Mouse (Mus musculus): ENCODE data around the gene Vps37c. TPM values are rescaled to one million over a fixed set of nuclear protein-coding genes. Genes with fewer than 3 reads are reported as not detected.

Vps37c gene
- polyA plus RNA-seq, 1 experiment from 2014 or later: 32.1 TPM

DNA sequence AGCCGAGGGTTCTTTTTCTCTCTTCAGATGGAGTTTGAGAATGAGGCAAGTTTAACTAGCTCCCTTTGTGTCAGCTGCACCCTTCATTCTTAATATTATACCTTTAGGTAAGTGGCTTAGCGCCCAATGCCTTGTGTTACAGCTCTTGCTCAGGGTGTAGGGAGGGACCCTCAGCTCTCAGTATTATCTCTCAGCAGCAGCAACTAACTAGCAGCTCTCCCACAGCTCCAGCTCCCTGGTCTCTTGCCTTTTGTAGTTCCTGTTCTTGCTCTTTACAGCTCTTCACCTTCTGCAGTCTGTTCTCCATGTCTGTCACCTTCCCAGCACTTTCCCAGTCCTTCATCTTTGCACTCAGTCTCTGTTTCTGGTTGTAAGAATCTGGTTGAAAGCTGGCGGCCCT, 3.1 kb downstream of the Vps37c start:
- no peaks in the 10 kb centered on the region for H3K9me3 ChIP-seq (ENCODE audit: control insufficient read depth, low read length)
- no peak for ATAC-seq (replicated peaks; ENCODE audit: low FRiP score)
- no peak for DNase-seq (ENCODE audit: low spot score)
- peaks cover 15% of the 10 kb centered on the region for H3K4me1 ChIP-seq (replicated peaks; ENCODE audit: control insufficient read depth, insufficient read depth, low read length)
- H3K9ac ChIP-seq (ENCODE audit: low read length): no peak overlapping the region
- no peaks in the 10 kb centered on the region for H3K36me3 ChIP-seq (ENCODE audit: control insufficient read depth, insufficient read depth, low read length)
- no peak overlapping the region for H3K4me3 ChIP-seq (ENCODE audit: low read depth, low read length)
- no peak overlapping the region for H3K27ac ChIP-seq (ENCODE audit: low read depth, low read length)
- H3K4me2 ChIP-seq (ENCODE audit: low read depth, low read length, severe bottlenecking): no peak overlapping the region
- WGBS: 90% methylated on average over 3 of the region's 3 CpGs
- H3K27me3 ChIP-seq (ENCODE audit: control insufficient read depth, insufficient read depth, low read length): no peaks in the 10 kb centered on the region

DNA sequence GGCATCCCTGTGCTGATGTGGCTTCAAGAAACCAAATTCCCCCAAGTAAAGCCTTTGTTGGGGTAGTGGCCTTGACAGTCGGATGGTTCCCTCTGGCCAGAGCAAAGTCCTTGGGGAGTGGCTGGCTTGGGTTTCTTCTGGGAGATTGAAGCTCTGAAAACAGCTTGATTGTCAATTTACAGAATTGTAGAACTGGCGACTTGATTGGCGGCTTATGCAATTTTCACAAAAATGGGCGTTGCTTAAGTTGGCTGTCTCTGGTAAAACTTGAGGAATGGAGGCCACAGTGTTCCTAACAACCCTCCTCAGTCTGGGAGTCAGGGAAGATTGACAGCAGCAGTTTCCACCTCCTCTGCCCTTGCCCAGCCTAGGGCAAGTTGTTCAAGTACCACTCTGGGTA, 3.8 kb downstream of the Vps37c start:
- WGBS: 85% methylated on average over 4 of the region's 4 CpGs
- no peaks in the 10 kb centered on the region for H3K36me3 ChIP-seq (ENCODE audit: control insufficient read depth, insufficient read depth, low read length)
- no peak overlapping the region for H3K27ac ChIP-seq (ENCODE audit: low read depth, low read length)
- DNase-seq (ENCODE audit: low spot score): no peak
- no peak overlapping the region for H3K4me2 ChIP-seq (ENCODE audit: low read depth, low read length, severe bottlenecking)
- H3K9ac ChIP-seq (ENCODE audit: low read length): no peak overlapping the region; the same call in 1 of the 2 replicates
- H3K4me1 ChIP-seq (replicated peaks; ENCODE audit: control insufficient read depth, insufficient read depth, low read length): peaks cover 15% of the 10 kb centered on the region
- no peak overlapping the region for H3K4me3 ChIP-seq (ENCODE audit: low read depth, low read length)
- no peaks in the 10 kb centered on the region for H3K9me3 ChIP-seq (ENCODE audit: control insufficient read depth, low read length)
- H3K27me3 ChIP-seq (ENCODE audit: control insufficient read depth, insufficient read depth, low read length): no peaks in the 10 kb centered on the region
- ATAC-seq (replicated peaks; ENCODE audit: low FRiP score): no peak

- Histone ChIP-seq H3K9me3 (ENCODE audit: control insufficient read depth, low read length) (no peaks in the 10 kb centered on the region), H3K9ac (ENCODE audit: low read length) (no peak overlapping the region), H3K27me3 (ENCODE audit: control insufficient read depth, insufficient read depth, low read length) (no peaks in the 10 kb centered on the region), H3K4me3 (ENCODE audit: low read depth, low read length) (no peak overlapping the region), H3K4me2 (ENCODE audit: low read depth, low read length, severe bottlenecking) (no peak overlapping the region), H3K4me1 (replicated peaks; ENCODE audit: control insufficient read depth, insufficient read depth, low read length) (peaks cover 15% of the 10 kb centered on the region), H3K27ac (ENCODE audit: low read depth, low read length) (no peak overlapping the region), H3K36me3 (ENCODE audit: control insufficient read depth, insufficient read depth, low read length) (no peaks in the 10 kb centered on the region)
- ATAC-seq (replicated peaks; ENCODE audit: low FRiP score): no peak
- no peak for DNase-seq (ENCODE audit: low spot score)
- 86% methylated on average over 10 of the region's 10 CpGs for WGBS
Observed at GRCm38 (mm10) chr19:10693926-10694682, 5.6 kb downstream of the Vps37c start.

DNA sequence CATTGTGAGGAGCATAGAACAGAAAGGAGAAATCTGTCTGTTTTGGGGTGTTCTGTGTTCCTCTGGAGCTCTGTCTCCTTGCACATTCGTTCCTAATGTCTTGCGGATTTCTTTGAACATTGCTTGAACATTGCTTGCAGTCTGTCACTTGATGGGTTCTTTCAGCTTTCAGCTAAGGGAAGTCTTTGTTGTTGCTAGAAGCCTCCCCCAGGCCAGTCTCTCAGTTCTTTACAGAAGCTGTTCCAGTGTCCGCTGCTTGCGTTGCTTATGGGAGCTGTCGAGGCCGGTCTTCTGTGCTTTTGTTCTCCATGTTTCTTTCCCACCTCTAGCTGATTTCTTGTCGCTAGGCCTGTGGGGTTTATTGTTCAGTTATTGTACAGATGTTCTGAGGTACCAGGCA, 7.3 kb downstream of the Vps37c start:
- Histone ChIP-seq H3K9ac (ENCODE audit: low read length) (peak overlapping the region; percentile 35), H3K36me3 (ENCODE audit: control insufficient read depth, insufficient read depth, low read length) (no peaks in the 10 kb centered on the region), H3K4me3 (ENCODE audit: low read depth, low read length) (no peak overlapping the region), H3K27ac (ENCODE audit: low read depth, low read length) (peak overlapping the region; percentile 59; the same call in 1 of the 2 replicates), H3K4me1 (replicated peaks; ENCODE audit: control insufficient read depth, insufficient read depth, low read length) (peaks cover 10% of the 10 kb centered on the region), H3K27me3 (ENCODE audit: control insufficient read depth, insufficient read depth, low read length) (no peaks in the 10 kb centered on the region), H3K9me3 (ENCODE audit: control insufficient read depth, low read length) (no peaks in the 10 kb centered on the region), H3K4me2 (ENCODE audit: low read depth, low read length, severe bottlenecking) (0 out of 2 replicates have a peak overlapping the region, but pooled peaks have one; percentile 8)
- ATAC-seq (replicated peaks; ENCODE audit: low FRiP score): peak; percentile 29; the same call in 1 of the 2 replicates
- no peak for DNase-seq (ENCODE audit: low spot score)
- WGBS: 23% methylated on average over 7 of the region's 7 CpGs

DNA sequence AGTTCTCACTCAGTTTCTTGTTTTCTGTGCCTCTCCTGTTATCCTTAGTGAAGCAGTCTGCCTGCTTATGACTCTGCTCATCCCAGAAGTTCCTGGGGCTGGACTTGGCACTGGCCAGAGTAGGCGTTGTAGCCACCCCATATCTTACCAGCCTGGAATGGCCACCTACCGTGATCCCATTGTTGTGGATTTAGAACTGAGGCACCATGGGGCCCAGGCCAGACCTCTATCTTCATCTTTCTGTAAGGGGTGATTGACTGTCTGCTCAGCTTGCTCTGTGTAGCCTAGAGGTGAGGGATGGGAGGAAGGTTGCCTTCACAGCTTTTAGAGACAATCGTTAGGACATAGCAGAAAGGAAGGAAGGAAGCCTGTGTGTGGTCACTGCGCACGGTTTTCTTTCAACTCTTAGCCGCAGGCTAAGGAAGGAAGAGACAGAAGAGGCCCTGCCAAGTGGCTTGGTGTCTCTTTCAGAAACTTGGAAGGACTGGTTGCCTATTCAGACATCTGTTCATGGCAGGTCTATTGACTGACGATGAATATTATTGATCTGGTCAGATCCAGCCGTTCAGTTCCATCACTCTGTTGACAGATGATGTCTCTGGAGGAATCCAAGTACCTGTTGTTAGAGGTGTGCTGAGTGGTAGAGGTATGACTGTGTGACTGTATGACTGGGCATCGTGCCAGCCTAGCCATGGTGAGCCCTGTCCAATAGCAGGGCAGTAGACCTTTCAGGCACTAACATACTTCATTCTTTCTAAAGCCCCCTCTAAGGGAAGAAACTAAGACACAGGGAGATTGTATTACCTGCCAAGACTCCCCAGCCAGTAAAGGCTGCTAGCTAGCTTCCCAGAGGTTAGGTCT, 9.8 kb downstream of the Vps37c start:
- H3K9me3 ChIP-seq (ENCODE audit: control insufficient read depth, low read length): no peaks in the 10 kb centered on the region
- ATAC-seq (replicated peaks; ENCODE audit: low FRiP score) (no peak), DNase-seq (ENCODE audit: low spot score) (no peak)
- no peak overlapping the region for H3K4me3 ChIP-seq (ENCODE audit: low read depth, low read length)
- peaks cover 13% of the 10 kb centered on the region for H3K4me1 ChIP-seq (replicated peaks; ENCODE audit: control insufficient read depth, insufficient read depth, low read length)
- H3K27me3 ChIP-seq (ENCODE audit: control insufficient read depth, insufficient read depth, low read length): no peaks in the 10 kb centered on the region
- no peak overlapping the region for H3K9ac ChIP-seq (ENCODE audit: low read length)
- 73% methylated on average over 9 of the region's 9 CpGs for WGBS
- H3K4me2 ChIP-seq (ENCODE audit: low read depth, low read length, severe bottlenecking): no peak overlapping the region
- H3K36me3 ChIP-seq (ENCODE audit: control insufficient read depth, insufficient read depth, low read length): no peaks in the 10 kb centered on the region
- no peak overlapping the region for H3K27ac ChIP-seq (ENCODE audit: low read depth, low read length)

DNA sequence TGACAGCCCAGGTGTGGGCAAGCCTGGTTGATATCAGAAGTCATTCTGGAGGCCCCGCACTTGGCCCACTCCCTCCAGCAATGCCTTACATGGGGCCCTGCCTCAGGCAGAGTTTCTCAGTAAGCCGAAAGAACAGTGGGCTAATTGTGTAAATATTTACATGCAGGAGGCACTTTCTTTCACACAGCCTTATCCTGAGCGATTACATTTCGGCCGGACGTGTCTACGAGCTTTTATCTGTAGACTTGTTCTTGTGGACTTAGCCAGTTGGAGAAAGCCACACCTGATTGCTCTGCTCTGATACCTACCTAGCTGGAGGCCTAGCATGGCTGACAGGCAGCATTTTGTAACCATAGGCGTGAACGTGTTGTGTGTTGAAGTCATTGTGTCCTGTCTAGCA, 11.3 kb downstream of the Vps37c start:
- Histone ChIP-seq H3K27me3 (ENCODE audit: control insufficient read depth, insufficient read depth, low read length) (no peaks in the 10 kb centered on the region), H3K27ac (ENCODE audit: low read depth, low read length) (no peak overlapping the region), H3K9ac (ENCODE audit: low read length) (no peak overlapping the region), H3K9me3 (ENCODE audit: control insufficient read depth, low read length) (no peaks in the 10 kb centered on the region), H3K4me2 (ENCODE audit: low read depth, low read length, severe bottlenecking) (no peak overlapping the region), H3K36me3 (ENCODE audit: control insufficient read depth, insufficient read depth, low read length) (no peaks in the 10 kb centered on the region), H3K4me3 (ENCODE audit: low read depth, low read length) (no peak overlapping the region), H3K4me1 (replicated peaks; ENCODE audit: control insufficient read depth, insufficient read depth, low read length) (peaks cover 13% of the 10 kb centered on the region)
- DNase-seq (ENCODE audit: low spot score) (no peak), ATAC-seq (replicated peaks; ENCODE audit: low FRiP score) (no peak)
- 78% methylated on average over 9 of the region's 9 CpGs for WGBS

DNA sequence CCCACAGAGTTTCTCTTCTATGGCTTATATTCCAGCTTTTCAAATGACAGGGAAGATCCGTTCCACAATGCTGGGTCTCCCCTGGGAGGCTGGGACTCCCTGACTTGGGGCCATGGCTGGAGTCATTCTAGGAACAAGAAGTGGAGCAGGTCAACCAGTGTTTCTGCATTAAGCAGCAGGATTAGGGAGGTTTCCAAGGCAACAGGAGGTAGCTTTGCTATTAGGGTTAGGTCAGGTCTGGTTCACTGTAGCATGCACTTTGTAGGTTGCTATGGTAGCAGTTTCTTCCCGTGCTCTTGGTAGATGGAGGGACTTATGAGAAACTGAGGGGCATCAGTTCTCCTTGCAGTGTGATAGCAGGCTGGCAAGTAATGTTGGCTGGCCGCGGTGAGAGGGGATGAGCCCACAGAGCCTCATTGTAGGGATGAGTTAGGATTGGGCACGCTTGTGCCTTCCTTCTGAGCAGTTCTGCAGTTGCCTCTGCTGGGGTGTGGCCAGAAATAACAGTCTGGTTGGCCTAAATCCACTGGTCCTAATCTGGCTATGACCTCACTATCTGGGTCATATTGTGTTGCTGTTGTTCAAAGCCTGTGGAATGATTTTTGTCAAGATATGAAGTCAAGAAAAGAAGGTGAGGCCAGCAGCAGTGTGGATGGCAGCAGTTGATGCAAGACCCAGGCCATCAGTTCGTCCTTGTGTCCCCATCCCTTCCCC, 12.6 kb downstream of the Vps37c start:
- H3K9ac ChIP-seq (ENCODE audit: low read length): no peak overlapping the region
- H3K4me2 ChIP-seq (ENCODE audit: low read depth, low read length, severe bottlenecking): no peak overlapping the region
- ATAC-seq (replicated peaks; ENCODE audit: low FRiP score): no peak
- H3K27ac ChIP-seq (ENCODE audit: low read depth, low read length): no peak overlapping the region
- H3K4me1 ChIP-seq (replicated peaks; ENCODE audit: control insufficient read depth, insufficient read depth, low read length): peaks cover 7% of the 10 kb centered on the region
- H3K4me3 ChIP-seq (ENCODE audit: low read depth, low read length): no peak overlapping the region
- H3K27me3 ChIP-seq (ENCODE audit: control insufficient read depth, insufficient read depth, low read length): no peaks in the 10 kb centered on the region
- H3K36me3 ChIP-seq (ENCODE audit: control insufficient read depth, insufficient read depth, low read length): no peaks in the 10 kb centered on the region
- H3K9me3 ChIP-seq (ENCODE audit: control insufficient read depth, low read length): no peaks in the 10 kb centered on the region
- 60% methylated on average over 6 of the region's 6 CpGs for WGBS
- no peak for DNase-seq (ENCODE audit: low spot score)

DNA sequence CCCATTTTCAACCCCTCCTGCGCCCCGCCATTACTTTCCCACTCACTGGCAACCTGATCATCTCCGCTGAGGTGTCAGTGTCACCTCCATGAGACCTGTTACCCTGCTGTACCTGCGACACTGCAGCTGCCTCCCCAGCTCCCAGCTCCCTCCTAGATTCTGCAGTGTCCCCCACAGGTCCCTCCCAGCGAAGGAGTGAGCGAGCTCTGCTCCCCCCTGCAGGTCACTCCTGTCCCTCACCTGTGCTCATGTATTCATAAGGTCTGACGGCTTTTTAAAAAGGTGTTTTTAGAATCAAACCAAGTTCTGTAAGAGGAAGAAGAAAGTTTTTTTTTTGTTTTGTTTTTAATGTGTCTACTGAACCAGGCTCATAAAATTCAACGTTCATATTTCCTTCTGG, 13.6 kb downstream of the Vps37c start:
- ATAC-seq (replicated peaks; ENCODE audit: low FRiP score): no peak
- 83% methylated on average over 8 of the region's 8 CpGs for WGBS

More for the DNA sequence above, 13.6 kb downstream of the Vps37c start:
- no peak overlapping the region for H3K4me2 ChIP-seq (ENCODE audit: low read depth, low read length, severe bottlenecking)
- no peak overlapping the region for H3K27ac ChIP-seq (ENCODE audit: low read depth, low read length)
- DNase-seq (ENCODE audit: low spot score): no peak
- peaks cover 6% of the 10 kb centered on the region; the same call in 1 of the 2 replicates for H3K4me1 ChIP-seq (replicated peaks; ENCODE audit: control insufficient read depth, insufficient read depth, low read length)
- no peak overlapping the region for H3K4me3 ChIP-seq (ENCODE audit: low read depth, low read length)
- no peaks in the 10 kb centered on the region for H3K27me3 ChIP-seq (ENCODE audit: control insufficient read depth, insufficient read depth, low read length)
- H3K9ac ChIP-seq (ENCODE audit: low read length): no peak overlapping the region
- no peaks in the 10 kb centered on the region for H3K36me3 ChIP-seq (ENCODE audit: control insufficient read depth, insufficient read depth, low read length)
- no peaks in the 10 kb centered on the region for H3K9me3 ChIP-seq (ENCODE audit: control insufficient read depth, low read length)

All from forebrain, embryonic 11.5 days (tissue).